Mouse (Mus musculus) thymus, adult 2 months (tissue): Measurements from ENCODE around the gene Kcnh7.

ENCODE experiments used
- CTCF ChIP-seq: fragments of 200-500 bp; IDR thresholded peaks from 2 replicates; pipeline ENCODE4 v1.5.1; 2012; ENCODE audit warnings: mild to moderate bottlenecking, control low read depth, low read length, moderate library complexity, borderline replicate concordance; ENCODE audit not compliant: control insufficient read depth, poor library complexity, insufficient read depth; ENCODE audit errors: extremely low read depth
- POLR2A ChIP-seq: fragments of 200-500 bp; IDR thresholded peaks from 2 replicates; pipeline ENCODE4 v1.6.1; 2012; ENCODE audit warnings: mild to moderate bottlenecking, low read length, control low read depth, moderate library complexity; ENCODE audit not compliant: control insufficient read depth, poor library complexity, insufficient read depth; ENCODE audit errors: extremely low read depth

- no peak for TF ChIP-seq CTCF
- TF ChIP-seq POLR2A = no peak
Observed at GRCm38 (mm10) chr2:63207435-63207834, 23.3 kb upstream of the Kcnh7 start.
